Mouse (Mus musculus) urinary bladder, postnatal 4 days (tissue): ENCODE data around the gene Gnptab.

ENCODE experiments used
- DNase-seq, 2 experiments: peaks; one replicate each; pipeline ENCODE4 v3.0.0; 2021 to 2022; ENCODE audit warnings: low spot score in 2 of 2

Gene Gnptab

DNA sequence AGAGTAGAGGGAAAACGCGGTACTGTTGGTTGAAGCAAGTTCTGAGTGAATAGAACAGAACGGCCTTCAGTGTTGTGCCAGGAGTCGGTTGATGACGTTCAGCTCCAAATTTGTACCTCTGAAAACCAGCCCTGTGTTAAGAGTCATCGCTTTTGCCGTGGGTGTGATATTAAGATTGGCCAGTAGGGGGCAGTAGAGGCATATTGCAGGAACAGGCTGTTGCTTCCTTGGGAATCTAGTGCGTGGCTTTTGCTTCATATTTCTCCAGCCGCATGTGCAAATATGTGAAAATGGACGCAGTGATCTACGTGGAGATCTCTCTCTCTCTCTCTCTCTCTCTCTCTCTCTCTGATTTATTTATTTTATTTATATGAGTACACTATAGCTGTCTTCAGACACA lies 2.2 kb upstream of the Gnptab start:
- peak; percentile 79 to 91 for DNase-seq

DNA sequence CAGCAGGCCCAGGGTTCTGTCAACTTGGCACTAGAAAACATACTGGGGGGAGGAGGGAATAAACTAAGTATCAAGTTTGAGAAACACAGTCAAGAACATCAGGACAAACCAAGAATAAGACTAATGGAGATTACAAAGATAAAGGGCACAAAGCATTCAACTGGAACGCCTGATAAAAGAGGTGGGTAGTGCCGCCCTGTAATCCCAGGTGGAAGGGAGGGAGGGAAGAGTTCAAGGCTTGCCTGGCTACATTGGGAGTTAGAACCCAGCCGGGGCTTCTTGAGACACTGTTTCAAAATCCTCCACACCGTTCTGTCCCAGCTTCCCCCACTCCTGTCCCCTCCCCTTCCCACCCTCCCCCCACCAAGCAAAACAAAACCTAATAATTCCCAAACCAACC lies 1.3 kb upstream of the Gnptab start:
- no peak for DNase-seq

DNA sequence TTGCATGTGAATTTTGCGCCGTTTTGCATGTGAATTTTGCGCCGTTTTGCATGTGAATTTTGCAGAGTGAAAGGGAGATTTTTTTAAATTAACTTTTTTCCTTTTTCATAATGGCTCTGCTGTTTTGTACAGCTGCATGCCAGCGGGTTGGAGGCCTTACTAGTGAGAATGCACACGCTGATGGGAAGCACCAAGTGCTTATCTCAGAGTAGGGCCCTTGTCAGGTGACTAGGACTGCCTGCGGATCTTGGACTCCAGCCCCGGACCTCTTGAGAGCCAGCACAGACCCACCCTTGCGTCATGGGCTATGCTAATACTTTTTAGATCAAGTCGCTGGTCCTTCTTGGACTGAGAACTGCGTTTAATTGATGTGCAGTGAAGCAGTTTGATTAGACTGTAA lies 1.1 kb downstream of the Gnptab start:
- no peak for DNase-seq

- no peak for DNase-seq
Observed at GRCm38 (mm10) chr10:88380430-88381060, 1.6 kb downstream of the Gnptab start.

GRCm38 (mm10) chr10:88381286-88381685 lies 2.4 kb downstream of the Gnptab start:
- DNase-seq: no peak

GRCm38 (mm10) chr10:88382009-88382408 lies 3.1 kb downstream of the Gnptab start:
- DNase-seq: no peak

- DNase-seq: no peak
Observed at GRCm38 (mm10) chr10:88383479-88383878, 4.5 kb downstream of the Gnptab start.

- no peak for DNase-seq
Observed at GRCm38 (mm10) chr10:88384081-88384480, 5.1 kb downstream of the Gnptab start.

DNA sequence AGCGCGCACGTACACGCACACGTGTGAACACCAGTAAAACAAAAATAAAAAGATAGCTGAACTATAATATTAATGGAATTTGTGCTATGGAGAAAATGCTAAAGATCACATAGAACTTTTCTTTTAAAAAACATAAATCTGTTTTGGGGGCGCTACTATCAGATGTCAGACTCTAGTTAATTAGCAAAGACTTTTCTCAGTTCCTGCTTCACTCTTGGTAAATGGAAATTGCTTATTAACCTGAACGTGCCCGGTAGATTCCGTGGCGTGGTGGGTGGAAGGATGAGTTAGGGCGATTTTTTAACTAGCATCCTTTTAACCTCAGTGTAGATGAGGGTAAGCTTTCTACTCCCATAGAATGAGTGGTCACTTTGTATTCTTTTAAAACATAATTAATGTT lies 6.4 kb downstream of the Gnptab start:
- DNase-seq: no peak

- no peak for DNase-seq
Observed at GRCm38 (mm10) chr10:88385758-88386157, 6.8 kb downstream of the Gnptab start.

GRCm38 (mm10) chr10:88386251-88386650 lies 7.3 kb downstream of the Gnptab start:
- no peak for DNase-seq

GRCm38 (mm10) chr10:88389576-88389975 lies 10.6 kb downstream of the Gnptab start:
- DNase-seq: no peak

GRCm38 (mm10) chr10:88390096-88390790 lies 11.3 kb downstream of the Gnptab start:
- DNase-seq: no peak

- DNase-seq: no peak
Observed at GRCm38 (mm10) chr10:88391495-88391894, 12.6 kb downstream of the Gnptab start.

GRCm38 (mm10) chr10:88392181-88392847 lies 13.4 kb downstream of the Gnptab start:
- no peak for DNase-seq

DNA sequence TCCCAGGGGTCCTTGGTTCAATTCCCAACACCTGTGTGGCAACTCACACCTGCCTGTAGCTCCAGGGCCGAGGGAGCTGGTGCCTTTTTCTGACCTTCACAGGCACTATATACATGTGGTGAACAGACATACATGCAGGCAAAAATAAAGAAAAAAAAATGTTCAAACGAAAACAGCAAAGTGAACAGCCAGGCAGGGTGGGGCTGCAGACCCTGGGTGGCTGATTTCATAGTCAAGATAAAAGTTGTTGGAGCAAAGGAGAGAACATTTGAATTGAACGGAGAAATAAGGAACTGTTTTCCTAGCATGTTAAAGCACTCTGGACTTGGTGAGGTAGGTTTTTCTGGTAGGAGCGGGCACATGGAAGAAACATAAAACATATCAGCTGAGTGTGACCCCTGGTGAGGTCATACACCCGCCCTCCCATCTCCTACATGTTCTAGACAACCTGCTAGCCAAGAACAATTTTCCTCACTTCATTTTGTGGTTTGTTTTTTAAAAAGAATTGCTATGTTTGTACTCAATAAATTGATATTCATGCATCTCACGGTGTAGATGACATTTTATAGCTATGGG lies 19.8 kb downstream of the Gnptab start:
- no peak for DNase-seq

DNA sequence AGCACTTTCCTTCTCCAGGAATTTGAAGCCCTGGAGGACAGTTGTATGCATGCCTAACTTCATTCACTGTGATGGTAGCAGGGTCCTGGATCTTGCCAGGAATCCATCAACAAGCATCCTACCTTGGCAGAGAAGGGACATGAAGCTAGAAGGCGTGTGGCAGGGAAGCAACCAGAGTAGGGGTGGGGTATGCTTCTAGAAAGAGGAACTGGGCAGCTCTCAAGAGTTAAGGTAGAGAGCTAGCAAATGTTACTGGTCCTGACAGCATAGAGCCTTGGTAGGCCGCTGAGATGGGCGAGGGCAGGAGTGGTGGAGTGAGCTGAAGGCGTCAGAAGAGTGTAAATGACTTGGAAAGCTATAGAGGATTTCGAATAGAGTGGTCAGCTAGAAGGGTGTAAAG lies 20.3 kb downstream of the Gnptab start:
- no peak for DNase-seq

GRCm38 (mm10) chr10:88403021-88403420 lies 24.1 kb downstream of the Gnptab start:
- no peak for DNase-seq

GRCm38 (mm10) chr10:88404220-88404619 lies 25.3 kb downstream of the Gnptab start:
- DNase-seq: no peak

DNA sequence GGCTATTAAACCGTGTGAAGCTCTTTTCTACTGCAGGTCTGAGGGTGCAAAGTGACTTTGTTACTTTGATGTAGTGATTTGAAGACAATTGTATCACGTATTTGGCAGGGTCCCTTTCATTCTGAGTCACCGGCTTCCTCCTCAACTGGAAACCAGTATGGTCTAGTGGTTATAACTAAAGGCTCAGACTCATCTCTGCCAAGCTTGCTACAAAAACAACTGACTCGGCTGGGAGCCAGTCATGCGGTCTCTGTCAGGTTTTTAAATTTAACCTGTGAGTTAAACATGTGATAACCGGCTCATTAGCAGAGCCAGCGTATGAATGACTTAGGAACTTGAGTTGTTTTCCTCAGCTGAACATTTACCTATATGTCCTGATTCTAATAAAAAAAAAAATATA lies 26.9 kb downstream of the Gnptab start:
- no peak for DNase-seq

GRCm38 (mm10) chr10:88407875-88408631 lies 29.1 kb downstream of the Gnptab start:
- DNase-seq: no peak

- DNase-seq: no peak
Observed at GRCm38 (mm10) chr10:88409751-88410150, 30.8 kb downstream of the Gnptab start.
